Mouse (Mus musculus) B cell, adult 67 days (primary cell): ENCODE results near the gene Gpr153. TPM values are rescaled to one million over a fixed set of nuclear protein-coding genes. Genes with fewer than 3 reads are reported as not detected.

Source experiments
- total RNA-seq, 2 experiments: library from RNA; stranded (reverse); gene quantifications; 4 replicates each; pipeline ENCODE4 v1.2.4; 2023

Gpr153 gene
- not detected for total RNA-seq

DNA sequence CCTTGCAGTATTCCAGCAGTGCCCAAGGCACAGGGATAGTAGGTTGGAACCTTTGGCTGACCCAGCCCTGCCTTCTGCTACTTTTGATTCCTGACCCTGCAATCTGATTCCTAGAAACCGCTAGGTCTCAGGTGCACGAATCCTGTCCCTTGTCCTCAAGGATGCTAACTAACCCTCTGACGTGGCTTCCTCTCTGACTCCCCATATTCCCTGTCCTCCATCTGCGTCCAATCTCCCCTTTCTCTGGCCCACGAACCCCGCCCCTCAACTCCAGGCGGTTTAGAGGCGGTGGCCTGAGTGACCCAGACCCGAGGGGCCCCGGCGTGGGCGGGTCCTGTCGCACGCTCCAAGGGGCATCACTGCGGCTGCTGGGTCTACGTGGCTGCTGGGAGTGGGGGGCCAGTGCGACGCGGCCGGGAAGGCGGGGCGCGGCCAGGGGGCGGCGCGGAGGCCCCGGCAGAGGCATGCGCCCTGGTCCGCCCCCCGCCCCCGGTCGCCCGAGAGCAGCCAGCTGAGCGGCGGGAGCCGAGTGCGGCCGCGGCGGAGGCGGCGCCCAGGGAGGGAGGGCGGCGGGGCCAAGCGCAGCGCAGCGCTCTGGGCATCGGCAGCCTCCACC, at the start of gene Gpr153:
Gpr153 (plus strand) TSS at position 612 of the 616 bp plus-strand sequence.

GRCm38 (mm10) chr4:152291562-152291961, 17.5 kb downstream of the Gpr153 start, which contains the start of gene Hes3:
Hes3 (minus strand) TSS chr4:152291662.

DNA sequence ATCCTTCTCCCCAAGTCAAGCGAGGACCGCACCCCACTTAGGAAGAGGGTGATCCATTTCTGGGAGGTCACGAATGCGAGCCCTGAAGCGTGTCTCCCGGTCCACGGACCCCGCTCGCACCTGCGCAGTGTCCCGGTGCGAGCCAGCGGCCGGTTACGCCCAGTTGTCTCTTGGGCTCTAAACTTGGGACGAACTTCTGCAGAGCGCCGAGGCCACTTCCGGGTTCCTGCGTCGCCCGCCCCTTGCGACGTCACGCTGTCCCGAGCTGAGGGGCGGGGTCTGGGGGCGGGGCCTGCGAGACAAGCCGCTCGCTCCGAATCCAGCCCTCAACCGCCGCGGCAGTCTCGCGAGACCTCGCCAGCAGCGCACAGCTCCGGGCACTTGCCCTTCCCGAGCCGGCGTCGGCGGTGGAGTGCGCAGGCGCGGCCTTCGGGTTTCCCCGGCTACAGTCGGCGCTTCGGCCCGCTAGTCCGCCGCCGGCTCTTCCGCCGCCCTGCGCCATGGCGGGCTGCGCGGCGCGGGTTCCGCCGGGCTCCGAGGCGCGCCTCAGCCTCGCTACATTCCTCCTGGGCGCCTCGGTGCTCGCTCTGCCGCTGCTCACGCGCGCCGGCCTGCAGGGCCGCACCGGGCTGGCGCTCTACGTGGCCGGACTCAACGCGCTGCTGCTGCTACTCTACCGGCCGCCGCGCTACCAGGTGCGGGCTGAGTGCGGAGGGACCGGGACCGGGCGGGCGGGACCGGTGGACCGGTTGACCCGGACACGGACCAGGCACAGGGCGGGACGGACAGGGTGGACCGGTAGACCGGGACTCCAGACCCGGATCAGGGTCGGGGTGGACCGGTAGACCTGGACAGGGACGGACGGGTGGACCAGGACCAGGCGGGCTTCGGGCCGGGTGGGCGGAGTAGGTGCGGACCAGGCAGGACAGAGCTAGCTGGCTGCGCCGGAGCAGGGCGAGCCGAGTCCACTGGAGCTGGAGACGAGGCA, 23.1 kb downstream of the Gpr153 start, which contains the start of gene Icmt:
Icmt (plus strand) TSS at position 354 of the 988 bp plus-strand sequence.

DNA sequence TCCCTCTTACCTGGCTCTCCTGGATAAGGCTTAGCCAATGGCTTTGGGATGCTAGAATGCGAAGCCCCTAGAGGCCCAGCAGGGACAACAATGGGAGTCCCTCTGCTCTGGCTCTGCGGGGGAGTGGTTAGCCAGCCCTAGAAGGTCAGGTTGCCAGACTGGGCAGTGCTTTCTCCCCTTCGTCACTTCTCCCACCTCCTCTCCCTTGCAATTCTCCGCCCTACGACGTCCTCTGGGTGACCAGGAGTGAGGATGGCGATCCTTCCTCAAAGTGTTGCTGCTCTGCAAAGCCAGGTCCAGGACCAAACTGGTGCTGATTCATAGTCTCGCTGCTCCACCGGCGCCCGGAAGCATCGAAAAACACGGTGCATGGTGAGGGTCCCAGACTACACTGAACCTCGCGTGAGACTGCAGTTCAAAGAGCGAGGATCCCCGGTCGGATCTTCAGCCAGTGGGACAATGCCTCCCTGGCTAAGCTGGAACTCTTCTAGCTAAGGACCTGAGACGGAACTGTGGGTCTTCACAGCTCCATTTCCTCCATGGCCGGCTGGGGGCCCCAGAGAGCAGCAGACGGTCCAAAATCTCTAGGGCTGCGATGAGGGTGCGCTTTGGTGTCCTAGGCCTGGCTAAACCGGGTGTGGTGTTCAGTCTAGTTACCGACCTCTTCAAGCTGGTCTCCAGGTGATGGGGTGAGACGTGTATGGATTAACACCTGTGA, 44.6 kb downstream of the Gpr153 start, which contains the start of gene Rnf207:
Rnf207 (minus strand) TSS at position 477 of the 718 bp plus-strand sequence.

DNA sequence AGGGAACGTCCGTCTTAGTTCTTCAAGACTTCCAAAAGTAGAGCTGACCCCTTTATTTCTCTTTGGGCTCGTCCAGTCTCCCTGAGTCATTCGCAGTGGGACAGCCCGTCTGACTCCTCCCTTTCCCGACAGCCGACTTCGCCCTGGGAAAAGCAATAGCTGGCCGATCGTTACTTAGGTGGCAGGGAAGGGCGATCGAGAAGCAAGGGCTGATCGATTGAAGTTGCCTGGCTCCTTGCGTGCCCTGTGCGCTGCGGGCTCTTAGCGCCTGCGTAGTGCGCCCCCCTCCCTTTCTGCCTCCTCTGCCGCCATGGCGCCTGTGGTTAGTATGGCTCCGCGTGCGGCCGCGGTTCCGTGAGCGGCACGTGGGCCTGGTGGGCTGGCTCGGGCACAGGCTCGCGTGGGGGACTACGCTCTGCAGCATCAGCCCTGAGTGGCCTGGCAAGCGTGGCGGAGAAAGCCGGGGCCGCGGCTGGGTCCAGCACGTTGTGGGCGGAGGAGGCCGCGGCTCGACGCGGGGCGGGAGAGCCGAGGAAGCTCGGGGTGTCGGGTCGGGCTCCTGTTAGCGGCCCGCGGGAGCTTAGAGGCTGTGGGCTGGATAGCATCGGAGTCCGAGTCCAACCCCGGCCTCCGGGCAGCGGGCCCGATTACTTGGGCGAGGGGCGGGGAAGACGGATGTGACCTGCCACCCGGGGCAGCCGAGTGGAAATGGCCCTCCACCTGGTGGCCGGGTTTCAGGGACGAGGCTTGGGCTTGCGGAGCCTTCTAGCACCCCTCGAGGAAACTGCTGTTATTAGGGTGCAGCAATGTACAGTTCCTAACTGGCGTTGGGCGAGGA, 51.8 kb downstream of the Gpr153 start, which contains the start of gene Rpl22:
Rpl22 (plus strand) TSS at position 169 of the 838 bp plus-strand sequence.

Other genes with a start within 250 kb of the Gpr153 start
- gene Zbtb48, start 246.6 kb upstream of the Gpr153 start, total RNA-seq, result 10 to 100 TPM; 21.3 to 32.2 TPM
- under 1 TPM in 1 of 2 experiments, not detected in 1; 0.83 TPM for gene Tas1r1, start 235.7 kb upstream of the Gpr153 start, total RNA-seq
- gene Nol9, start 234.9 kb upstream of the Gpr153 start, total RNA-seq, result 10 to 100 TPM; 44.7 to 47.1 TPM
- 1 to 10 TPM; 2.6 to 5.9 TPM for gene Plekhg5, start 201.7 kb upstream of the Gpr153 start, total RNA-seq
- gene Tnfrsf25, start 158.3 kb upstream of the Gpr153 start, total RNA-seq, result under 1 TPM in 1 of 2 experiments, not detected in 1; 0.32 TPM
- gene Espn, start 121.9 kb upstream of the Gpr153 start, total RNA-seq, result 1 to 10 TPM; 1.3 to 1.6 TPM
- gene Hes2, start 115.4 kb upstream of the Gpr153 start, total RNA-seq, result not detected
- 1 to 10 TPM; 3.8 to 5.5 TPM for gene Acot7, start 96.1 kb upstream of the Gpr153 start, total RNA-seq
- gene Hes3, start 17.4 kb downstream of the Gpr153 start, total RNA-seq, result not detected
- gene Icmt, start 23.0 kb downstream of the Gpr153 start, total RNA-seq, result 10 to 100 TPM; 35.4 to 40.8 TPM
- gene Rnf207, start 44.8 kb downstream of the Gpr153 start, total RNA-seq, result not detected
- gene Rpl22, start 51.5 kb downstream of the Gpr153 start, total RNA-seq, result 100 to 1,000 TPM; 825 to 862 TPM
- gene Chd5, start 64.4 kb downstream of the Gpr153 start, total RNA-seq, result under 1 TPM in 1 of 2 experiments, not detected in 1; 0.09 TPM
- 1 to 10 TPM; 3.5 to 7.1 TPM for gene Nphp4, start 202.5 kb downstream of the Gpr153 start, total RNA-seq
- 10 to 100 TPM; 88.4 to 94.7 TPM for gene Kcnab2, start 203.6 kb downstream of the Gpr153 start, total RNA-seq